Mouse (Mus musculus) E14TG2a.4 (cell line): Measurements from ENCODE around the gene Nqo1.

Experiments
- H3K27me3 ChIP-seq: 2 replicates; pipeline ENCODE4 v1.6.1; 2014; ENCODE audit warnings: low read length, control low read depth; ENCODE audit not compliant: insufficient read depth
- H3K36me3 ChIP-seq: 2 replicates; pipeline ENCODE4 v1.6.1; 2014; ENCODE audit warnings: low read length, control low read depth; ENCODE audit not compliant: insufficient read depth
- H3K4me1 ChIP-seq: replicated peaks from 2 replicates; pipeline ENCODE4 v1.6.1; 2014; ENCODE audit warnings: low read depth, low read length, control low read depth
- H3K4me3 ChIP-seq: replicated peaks from 2 replicates; pipeline ENCODE4 v1.5.1; 2014; ENCODE audit warnings: mild to moderate bottlenecking, low read length
- H3K9me3 ChIP-seq: 2 replicates; pipeline ENCODE4 v1.6.1; 2014; ENCODE audit warnings: low read length, control low read depth
- CTCF ChIP-seq: conservative IDR thresholded peaks from 2 replicates; pipeline ENCODE4 v1.5.1; 2014; ENCODE audit warnings: low read length
- NANOG ChIP-seq: IDR thresholded peaks from 2 replicates; pipeline ENCODE4 v1.6.1; 2014; ENCODE audit warnings: borderline replicate concordance, low read length, mixed read lengths
- POU5F1 ChIP-seq: IDR thresholded peaks from 2 replicates; pipeline ENCODE4 v1.6.1; 2014; ENCODE audit warnings: low read length, borderline replicate concordance

Nqo1 gene

DNA sequence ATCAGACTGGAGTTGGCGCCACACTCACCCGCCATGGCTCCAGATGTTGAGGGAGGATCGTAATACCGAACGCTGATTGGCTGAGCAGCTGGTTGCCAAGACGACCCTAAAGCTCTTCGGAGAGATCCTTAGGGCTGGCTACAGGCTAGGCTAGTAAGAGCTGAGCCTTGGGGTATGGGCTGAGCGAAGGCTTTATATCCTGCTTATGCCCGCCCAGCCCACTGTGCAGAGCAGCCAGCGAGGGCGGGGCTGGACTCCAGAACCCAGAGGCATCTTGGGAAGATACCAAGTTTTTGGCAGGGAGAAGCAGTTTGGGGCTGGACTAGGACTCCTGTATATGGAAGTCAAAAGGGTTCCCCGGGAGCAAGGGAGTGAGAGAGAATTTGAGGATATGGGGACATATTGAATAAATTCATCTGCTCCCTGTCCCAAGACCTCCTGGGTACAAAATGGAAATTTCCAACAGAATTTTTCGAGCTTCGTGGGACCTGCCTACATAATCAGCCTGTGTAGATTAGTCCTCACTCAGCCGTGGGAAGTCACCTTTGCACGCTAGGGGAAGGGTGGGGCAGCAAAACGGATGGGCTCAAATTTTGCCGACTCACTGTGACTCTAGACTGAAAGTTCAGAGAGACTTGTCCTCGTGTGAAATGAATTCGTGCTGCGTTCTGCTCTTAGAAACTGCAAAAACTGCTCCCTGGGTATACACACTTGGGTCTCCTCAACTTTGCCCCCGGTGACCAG is at the start of gene Nqo1:
TSS of gene Nqo1 (minus strand) at position 169 of the 744 bp plus-strand sequence.
- no peaks in the 10 kb centered on the region for H3K9me3 ChIP-seq
- no peak for TF ChIP-seq CTCF
- no peak for TF ChIP-seq POU5F1
- no peak for TF ChIP-seq NANOG
- peak within 1 kb of the TSS; percentile 76 for H3K4me3 ChIP-seq
- H3K27me3 ChIP-seq, result no peaks in the 10 kb centered on the region
- no peaks in the 10 kb centered on the region for H3K36me3 ChIP-seq
- peaks cover 83% of the 10 kb centered on the region for H3K4me1 ChIP-seq

DNA sequence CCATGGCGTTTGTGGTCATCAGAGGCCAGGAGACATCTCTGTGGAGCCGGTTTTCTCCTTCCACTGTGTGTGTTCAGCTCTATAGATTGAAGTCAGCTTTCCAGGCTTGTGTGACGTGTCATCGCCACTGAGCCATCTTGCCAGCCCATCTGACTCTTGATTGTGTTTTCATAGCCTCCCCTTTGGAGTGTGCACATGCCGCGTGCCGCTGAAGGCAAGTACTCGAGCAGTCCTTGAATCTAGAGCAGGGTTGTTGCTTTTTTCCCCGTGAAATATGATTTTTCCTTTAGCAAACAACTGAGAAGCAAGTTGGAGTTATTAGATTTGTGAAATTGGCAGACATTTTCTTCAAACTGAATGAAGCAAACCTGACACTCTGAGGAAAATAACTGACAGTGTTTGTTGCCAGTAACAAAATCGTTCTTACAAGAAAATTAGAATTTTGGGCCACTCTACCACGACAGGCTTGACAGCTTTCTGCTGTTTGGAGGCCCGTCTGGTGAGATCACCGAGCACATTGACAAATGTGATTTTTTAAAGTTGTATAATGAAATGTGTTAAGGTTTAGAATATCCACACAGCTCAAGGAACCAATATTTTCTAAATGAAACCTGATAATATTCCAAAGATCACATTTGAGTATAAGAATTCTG is 48.5 kb upstream of the Nqo1 start:
- Histone ChIP-seq H3K27me3 (no peaks in the 10 kb centered on the region), H3K4me1 (peaks cover 67% of the 10 kb centered on the region), H3K4me3 (no peak overlapping the region), H3K36me3 (peaks cover 34% of the 10 kb centered on the region), H3K9me3 (no peaks in the 10 kb centered on the region)
- TF ChIP-seq CTCF, result no peak
- TF ChIP-seq NANOG, result no peak
- no peak for TF ChIP-seq POU5F1

DNA sequence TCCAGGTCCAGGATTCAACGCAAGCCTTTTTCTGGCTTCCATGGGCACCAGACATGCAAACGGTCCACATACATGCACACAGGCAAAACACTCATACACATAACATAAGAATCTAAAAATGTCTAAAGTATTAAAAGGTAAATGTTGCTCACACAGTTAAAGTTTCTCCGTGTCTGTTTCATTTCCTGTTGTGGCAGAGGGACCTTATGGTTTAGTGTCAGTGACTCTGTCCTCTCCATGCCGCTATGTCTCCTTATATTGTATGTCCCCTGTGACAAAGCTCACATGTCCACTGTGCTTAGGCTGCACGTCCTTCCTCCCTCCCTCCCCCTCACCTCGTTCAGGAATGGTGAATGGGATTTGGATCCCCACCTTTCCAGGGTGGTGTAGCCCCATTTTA is 46.6 kb upstream of the Nqo1 start:
- TF ChIP-seq POU5F1 (no peak), NANOG (no peak), CTCF (no peak)
- Histone ChIP-seq H3K4me1 (peaks cover 74% of the 10 kb centered on the region), H3K36me3 (peaks cover 31% of the 10 kb centered on the region), H3K9me3 (no peaks in the 10 kb centered on the region), H3K4me3 (peak overlapping the region; percentile 41), H3K27me3 (no peaks in the 10 kb centered on the region)

DNA sequence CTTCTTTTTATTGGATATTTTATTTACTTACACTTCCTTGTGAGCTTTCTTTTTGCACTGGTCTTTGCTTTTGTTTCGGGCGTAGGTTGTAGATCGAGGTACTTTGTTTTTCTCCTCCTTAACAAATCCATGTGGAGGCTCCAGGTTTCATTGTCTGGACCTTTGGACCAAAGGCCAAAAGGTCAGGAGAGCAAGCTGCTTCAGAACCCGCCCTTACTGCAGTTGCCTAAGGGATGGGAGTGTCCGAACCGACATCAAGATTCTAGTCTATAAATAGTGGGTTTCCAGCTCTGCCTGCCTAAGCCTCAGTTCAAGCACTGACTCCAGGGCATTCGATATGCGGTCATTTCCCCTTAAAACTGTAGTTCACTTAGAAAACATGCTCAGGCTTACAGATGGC is 46.1 kb upstream of the Nqo1 start:
- TF ChIP-seq CTCF (no peak), NANOG (no peak), POU5F1 (no peak)

DNA sequence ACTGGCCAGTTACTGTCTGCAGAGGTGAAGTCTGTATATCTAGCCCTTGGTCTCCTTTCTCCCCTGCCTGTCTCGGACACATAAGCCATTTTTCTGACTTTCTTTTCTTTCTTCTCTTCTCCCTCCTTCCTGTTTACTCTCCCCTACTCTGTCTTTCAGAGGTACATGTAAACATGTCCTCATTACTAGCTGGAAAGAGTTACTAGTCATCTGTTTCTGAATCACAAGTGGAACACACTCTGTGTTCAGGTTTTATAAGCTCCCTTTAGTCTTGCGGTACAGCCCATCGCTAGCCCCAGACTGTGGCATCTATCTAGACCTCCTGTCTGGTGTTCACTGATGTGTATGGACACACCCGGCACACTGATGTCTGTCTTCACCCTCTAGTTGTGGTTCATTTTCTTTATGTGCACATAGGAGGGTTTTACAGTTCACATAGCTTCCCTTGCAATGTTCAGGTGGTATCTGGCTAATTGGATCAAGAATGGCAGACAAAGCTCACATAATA is 45.4 kb upstream of the Nqo1 start:
- Histone ChIP-seq H3K36me3 (peaks cover 29% of the 10 kb centered on the region), H3K9me3 (no peaks in the 10 kb centered on the region), H3K27me3 (no peaks in the 10 kb centered on the region), H3K4me1 (peaks cover 80% of the 10 kb centered on the region), H3K4me3 (peak overlapping the region; percentile 41; the same call in 1 of the 2 replicates)
- TF ChIP-seq NANOG (no peak), POU5F1 (no peak), CTCF (no peak)

More for the DNA sequence above, 46.1 kb upstream of the Nqo1 start:
- H3K27me3 ChIP-seq, result no peaks in the 10 kb centered on the region
- H3K9me3 ChIP-seq, result no peaks in the 10 kb centered on the region
- peak overlapping the region; percentile 41 for H3K4me3 ChIP-seq
- peaks cover 32% of the 10 kb centered on the region for H3K36me3 ChIP-seq
- peaks cover 79% of the 10 kb centered on the region for H3K4me1 ChIP-seq

DNA sequence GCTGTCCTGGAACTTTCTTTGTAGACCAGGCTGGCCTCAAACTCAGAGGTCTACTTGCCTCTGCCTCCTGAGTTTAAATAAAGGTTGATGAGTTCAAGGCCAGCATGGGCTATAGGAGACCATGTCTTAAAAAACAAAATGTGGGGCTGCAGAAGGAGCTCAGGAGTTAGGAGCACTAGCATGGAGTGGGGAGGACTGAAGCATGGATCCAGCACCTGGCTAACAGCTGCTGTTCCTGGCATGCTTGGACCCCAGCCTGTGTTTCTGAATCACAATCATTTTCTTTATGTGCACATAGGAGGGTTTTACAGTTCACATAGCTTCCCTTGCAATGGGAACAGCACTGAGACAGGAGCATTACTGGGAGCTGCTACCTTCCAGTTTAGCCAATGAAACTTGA is 44.7 kb upstream of the Nqo1 start:
- H3K36me3 ChIP-seq, result peaks cover 29% of the 10 kb centered on the region
- no peak overlapping the region for H3K4me3 ChIP-seq
- TF ChIP-seq POU5F1 (no peak), NANOG (no peak), CTCF (no peak)
- H3K4me1 ChIP-seq, result peaks cover 80% of the 10 kb centered on the region
- H3K27me3 ChIP-seq, result no peaks in the 10 kb centered on the region
- no peaks in the 10 kb centered on the region for H3K9me3 ChIP-seq

DNA sequence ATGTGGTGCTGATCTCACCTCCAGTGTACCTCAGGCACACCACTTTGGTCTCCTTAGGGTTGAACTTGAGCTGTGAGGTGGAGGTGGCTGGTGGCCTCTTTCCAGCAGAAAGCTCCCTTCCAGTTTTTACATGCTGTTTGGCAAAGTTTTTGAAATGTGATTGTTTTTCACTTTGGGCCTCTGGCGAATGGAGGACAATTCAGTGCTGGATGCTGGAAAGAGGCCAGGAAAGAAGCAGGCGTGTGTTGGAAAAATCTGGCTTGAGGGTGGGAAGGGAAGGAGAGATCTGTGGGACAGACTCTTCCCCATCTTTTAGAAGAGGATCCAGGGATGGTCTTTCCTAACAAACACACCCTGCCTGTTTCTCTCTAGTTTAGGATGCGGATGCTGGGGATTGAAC is 41.6 kb upstream of the Nqo1 start:
- Histone ChIP-seq H3K27me3 (no peaks in the 10 kb centered on the region), H3K4me3 (no peak overlapping the region), H3K36me3 (peaks cover 47% of the 10 kb centered on the region), H3K9me3 (no peaks in the 10 kb centered on the region), H3K4me1 (peaks cover 86% of the 10 kb centered on the region)
- TF ChIP-seq NANOG (no peak), POU5F1 (no peak), CTCF (no peak)

DNA sequence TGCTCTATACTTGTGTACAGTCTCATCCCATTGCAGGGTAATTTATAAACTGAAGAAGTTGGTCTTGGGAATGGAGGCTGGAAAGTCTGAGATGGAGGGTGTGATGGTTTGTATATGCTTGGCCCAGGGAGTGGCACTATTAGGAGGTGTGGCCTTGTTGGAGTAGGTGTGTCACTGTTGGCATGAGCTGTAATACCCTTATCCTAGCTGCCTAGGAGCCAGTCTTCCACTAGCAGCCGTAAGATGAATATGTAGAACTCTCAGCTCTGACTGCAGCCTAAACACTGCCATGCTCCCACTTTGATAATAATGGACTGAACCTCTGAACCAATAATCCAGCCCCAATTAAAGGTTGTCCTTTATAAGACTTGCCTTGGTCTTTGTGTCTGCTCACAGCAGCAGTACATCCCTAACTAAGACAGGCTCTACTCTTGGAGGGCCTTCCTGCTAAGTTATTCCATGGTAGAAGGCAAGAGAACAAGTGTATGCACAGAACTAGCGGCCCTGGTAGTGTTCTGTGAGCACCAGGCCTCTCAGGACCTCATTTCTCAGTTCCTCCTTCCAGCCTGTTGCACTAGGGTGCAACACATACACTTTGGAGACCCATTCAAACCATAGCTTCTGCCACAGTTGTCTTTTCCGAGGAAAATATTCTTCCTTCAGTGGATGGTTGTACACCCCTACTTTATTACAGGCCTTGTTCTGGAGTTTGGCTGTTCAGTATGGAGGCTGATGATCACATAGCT is 37.0 kb upstream of the Nqo1 start:
- Histone ChIP-seq H3K9me3 (no peaks in the 10 kb centered on the region), H3K4me1 (peaks cover 70% of the 10 kb centered on the region), H3K36me3 (peaks cover 37% of the 10 kb centered on the region; the same call in 1 of the 2 replicates), H3K27me3 (no peaks in the 10 kb centered on the region), H3K4me3 (no peak overlapping the region)
- TF ChIP-seq CTCF, result no peak
- no peak for TF ChIP-seq POU5F1
- no peak for TF ChIP-seq NANOG
